Mouse (Mus musculus): ENCODE results near the gene Leprot. TPM values are rescaled to one million over a fixed set of nuclear protein-coding genes. Genes with fewer than 3 reads are reported as not detected.
A peak's percentile ranks its signal among the peaks of the same experiment; 100 is the strongest.

Leprot gene
- total RNA-seq, 2 experiments from 2014 or later = 28.7 to 29.6 TPM

DNA sequence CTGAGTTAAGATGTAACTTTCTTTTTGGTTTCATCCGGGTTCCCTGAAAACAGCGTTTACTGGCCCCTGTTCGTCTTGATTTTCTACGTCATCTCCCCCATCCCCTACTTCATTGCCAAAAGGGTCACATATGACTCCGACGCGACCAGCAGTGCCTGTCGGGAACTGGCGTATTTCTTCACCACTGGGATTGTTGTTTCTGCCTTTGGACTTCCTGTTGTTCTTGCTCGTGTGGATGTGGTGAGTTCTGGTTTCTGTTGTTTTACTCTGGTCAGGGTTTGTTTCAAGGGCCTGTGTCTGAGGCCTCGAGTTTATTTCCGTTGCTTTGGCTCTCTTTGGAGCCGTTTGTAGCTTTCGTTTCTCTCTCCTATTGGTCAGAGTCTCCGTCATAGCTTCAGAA is 8.5 kb downstream of the Leprot start:
- no peak for DNase-seq (ENCODE audit: low spot score in 2 of 2)
- intact Hi-C loops (cut with DNase I) = loop anchor here (10.0 kb wide), 1 partner anchor 999 kb away; no protein-coding TSS in a partner anchor

DNA sequence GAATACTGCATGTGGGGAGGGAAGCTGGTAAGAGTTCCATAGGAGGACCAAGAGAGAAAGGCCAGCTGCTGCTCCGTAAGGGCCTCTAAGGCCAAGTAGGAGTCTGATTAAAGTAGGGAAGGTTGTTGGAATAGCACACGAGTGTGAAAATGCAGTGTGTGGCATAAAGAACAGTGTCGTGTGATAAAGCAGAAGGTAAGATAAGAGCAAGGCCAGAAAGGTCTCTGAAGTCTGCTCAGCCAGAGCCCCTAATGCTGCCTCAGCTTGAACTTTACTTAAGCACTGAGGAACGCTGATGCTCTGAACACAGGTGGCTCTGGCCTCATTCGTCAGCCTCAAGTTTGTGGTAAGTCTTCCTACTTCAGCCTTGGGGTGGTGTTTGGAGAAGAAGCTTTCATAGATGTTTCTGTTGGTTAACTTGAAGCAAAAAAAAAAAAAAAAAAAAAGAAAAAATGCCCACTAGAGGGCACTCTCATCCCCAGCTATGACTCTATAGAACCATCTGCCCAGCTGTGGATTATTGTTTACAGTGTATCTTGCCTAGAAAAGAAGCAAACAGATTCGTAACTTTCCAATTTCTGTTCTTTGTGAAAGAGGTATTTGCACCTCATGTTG is 9.5 kb downstream of the Leprot start:
- intact Hi-C loops (cut with DNase I) = loop anchor here (1.0 to 10.0 kb wide), 2 partner anchors 341 to 998 kb away; no protein-coding TSS in a partner anchor
- no peak for DNase-seq (ENCODE audit: low spot score in 2 of 2)

DNA sequence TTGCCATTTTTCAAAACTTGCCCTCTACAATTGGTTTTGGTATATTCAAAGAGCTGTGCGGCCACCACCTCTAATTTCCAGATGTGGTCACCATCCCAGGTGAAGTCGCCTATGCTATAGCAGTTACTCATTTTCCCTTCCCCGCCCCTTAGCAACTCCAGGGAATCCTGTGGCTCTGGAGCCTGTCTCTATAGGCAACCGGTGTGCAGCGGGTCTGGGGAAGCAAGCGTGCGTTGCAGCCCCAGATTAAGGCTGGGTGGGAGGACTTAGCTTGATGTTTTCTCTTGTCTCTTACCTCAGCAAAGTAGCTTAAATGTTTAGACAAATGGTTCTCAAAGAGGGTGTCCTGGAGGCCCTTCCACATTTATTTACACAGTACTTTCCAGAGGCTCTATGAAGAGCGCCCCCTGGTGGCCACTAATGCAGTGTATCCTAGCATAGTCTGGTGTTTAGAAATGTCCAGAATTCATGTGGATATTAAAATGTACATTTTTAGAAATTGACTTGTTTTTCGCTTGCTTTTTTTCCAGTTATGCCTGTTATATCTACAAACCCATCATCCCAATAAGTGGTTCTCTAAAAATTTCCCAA is 16.7 kb downstream of the Leprot start:
- intact Hi-C loops (cut with DNase I) = no loop called here

DNA sequence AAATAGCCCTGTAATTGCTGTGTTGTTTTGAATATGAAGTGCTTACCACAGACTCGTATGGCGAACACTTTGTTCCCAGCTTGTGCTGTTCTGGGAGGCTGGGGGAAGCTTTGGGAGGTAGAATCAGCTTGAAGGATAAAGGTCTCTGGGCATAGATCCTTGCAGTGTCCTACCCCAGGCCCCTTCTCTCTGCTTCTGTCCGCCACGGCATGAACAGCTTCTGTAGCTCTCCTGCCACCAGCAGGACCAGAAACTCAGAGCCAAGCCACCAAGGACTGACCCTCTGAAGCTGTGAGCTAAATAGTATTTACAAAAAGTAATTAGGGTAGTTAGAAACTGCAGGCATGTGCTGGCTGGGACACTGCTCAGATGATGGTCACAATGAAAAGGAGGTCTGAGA is 17.2 kb downstream of the Leprot start:
- intact Hi-C loops (cut with DNase I) = no loop called here

More for the DNA sequence above, 16.7 kb downstream of the Leprot start:
- DNase-seq (ENCODE audit: low spot score in 2 of 2) = peak in 1 of 2 experiments; percentile 52

DNA sequence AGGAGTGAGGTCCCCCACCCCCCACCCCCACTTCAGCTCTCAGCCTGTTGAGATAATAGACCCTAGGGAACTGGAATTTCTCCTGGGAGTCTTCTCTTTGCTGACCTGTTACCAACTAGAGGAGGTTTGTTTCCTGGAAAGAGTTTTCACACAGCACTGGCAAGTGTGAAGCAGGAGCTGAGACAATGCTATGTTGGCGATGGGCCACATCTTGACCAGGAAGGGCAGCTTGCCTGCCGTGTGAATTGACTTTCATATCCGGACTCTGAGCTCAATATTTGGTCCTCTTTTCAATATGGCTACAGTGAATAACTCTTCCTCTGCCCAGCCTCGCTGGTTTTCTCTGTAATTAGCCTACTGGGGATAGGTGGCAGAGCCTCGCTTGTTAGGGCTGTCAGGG is 21.6 kb downstream of the Leprot start:
- no peak for DNase-seq (ENCODE audit: low spot score in 2 of 2)
- intact Hi-C loops (cut with DNase I) = no loop called here

More for the DNA sequence above, 17.2 kb downstream of the Leprot start:
- no peak for DNase-seq (ENCODE audit: low spot score in 2 of 2)

DNA sequence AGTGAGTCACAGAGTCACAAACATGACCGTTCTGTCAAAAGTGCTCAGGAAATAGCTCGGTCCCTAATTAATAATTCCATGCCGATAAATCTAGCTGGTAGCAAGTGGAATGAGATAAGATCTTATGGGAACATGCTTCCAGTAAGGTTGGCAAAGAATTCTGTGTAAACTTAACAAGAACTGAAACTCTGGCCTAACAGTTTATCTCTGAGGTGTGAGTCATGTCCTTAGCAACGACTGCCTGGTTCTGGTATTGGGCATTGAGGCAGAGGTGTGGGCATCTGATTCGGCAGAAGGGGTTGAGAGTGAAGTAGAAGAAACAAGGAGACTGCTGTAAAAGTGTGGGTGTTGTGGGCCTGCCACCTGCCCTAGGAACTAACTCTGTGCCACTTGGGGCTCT is 22.3 kb downstream of the Leprot start:
- intact Hi-C loops (cut with DNase I) = no loop called here
- no peak for DNase-seq (ENCODE audit: low spot score in 2 of 2)

DNA sequence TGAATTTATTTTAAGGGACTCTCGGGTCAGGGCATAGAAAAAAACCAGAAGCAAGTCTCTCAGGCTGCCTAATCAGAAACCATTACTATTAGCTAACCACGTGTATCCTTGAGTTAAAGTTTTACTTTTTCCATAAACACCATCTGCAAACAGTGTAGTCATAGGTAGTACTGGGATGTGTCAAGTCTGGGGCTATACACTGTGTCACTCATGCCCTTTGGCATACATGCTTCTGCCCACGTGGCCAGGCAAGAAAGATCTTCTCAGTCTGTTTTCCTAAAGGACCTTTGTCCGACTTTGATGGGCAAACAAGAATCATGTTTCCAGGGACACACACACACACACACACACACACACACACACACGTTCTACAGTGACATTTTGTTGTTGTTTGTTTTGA is 27.3 kb downstream of the Leprot start:
- intact Hi-C loops (cut with DNase I) = no loop called here
- DNase-seq (ENCODE audit: low spot score in 2 of 2) = no peak

DNA sequence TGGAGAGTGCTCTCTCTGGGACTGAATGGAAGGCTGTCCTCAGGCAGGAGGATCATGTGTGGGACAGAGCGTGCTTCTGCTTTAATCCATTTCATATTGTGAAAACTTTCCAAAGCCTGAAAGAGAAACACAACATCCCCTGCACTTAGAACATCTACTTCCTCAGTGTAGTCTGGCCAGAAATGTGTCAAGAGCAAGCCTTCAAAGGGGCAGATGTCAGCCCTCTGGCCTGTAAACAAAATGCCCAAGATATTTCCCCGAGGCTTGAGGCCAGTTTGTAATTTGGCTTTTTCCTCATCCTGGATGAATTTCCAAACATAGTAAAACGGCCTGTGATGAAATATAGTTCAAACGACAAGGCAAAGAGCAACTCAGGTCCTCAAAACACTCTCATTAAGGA is 28.2 kb downstream of the Leprot start:
- DNase-seq (ENCODE audit: low spot score in 2 of 2) = no peak

DNA sequence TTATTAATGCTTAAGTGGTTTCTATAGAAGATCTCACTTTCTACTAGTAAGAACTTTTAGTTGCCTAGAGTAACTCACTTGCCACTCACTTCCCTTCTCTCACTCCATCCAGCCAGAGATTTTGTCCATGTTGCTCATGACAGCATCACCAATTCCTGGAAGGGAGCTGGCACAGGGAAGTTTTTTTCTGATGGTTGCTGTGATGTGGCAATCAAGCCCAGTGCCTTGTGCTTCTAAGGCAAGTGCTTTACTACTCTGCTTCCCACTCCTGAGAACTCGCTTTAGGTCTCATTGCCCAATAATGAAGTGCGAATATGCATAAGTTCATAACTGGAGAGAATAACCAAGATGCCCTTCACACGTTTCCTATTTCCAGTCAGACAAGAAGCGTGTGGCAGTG is 35.1 kb downstream of the Leprot start:
- no peak for DNase-seq (ENCODE audit: low spot score in 2 of 2)
- intact Hi-C loops (cut with DNase I) = no loop called here

More for the DNA sequence above, 28.2 kb downstream of the Leprot start:
- intact Hi-C loops (cut with DNase I) = no loop called here

DNA sequence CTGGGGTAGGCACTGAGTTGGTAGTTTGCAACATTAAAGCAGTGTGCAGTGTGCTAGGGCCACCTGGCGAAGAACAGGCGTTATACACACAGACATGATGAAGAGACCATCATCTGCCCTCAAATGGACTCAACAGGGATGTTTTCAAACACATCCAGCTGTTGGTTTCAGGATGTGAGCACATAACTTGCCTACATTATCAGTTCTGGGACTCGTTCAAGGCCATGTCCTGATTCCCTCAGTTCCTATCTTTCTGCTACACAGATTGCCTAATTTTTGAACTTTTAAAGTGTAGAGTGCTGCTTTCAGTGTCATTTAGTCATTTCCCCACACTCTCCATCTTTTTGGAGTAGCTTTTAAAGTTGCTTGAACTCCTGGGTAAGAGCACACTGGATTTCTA is 35.6 kb downstream of the Leprot start:
- intact Hi-C loops (cut with DNase I) = no loop called here
- no peak for DNase-seq (ENCODE audit: low spot score in 2 of 2)

DNA sequence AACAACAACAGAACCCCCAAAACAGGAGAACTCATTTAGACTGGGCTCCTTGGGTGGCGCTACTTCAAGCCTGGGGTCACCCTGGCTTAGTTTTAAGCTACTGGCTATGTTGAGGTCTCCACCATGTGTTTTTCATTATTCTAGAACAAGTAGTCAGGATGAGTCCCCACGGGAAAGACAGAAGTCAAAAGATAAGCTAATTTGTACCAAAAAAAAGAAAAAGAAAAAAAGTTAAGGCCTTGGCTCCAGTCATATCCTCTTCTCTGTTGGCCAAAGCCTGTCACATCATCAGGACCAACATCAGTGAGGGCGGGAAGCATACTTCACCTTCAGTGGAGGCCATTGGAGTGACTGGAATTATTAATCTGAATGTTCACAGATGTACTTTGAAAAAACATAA is 37.3 kb downstream of the Leprot start:
- no peak for DNase-seq (ENCODE audit: low spot score in 2 of 2)
- intact Hi-C loops (cut with DNase I) = no loop called here

DNA sequence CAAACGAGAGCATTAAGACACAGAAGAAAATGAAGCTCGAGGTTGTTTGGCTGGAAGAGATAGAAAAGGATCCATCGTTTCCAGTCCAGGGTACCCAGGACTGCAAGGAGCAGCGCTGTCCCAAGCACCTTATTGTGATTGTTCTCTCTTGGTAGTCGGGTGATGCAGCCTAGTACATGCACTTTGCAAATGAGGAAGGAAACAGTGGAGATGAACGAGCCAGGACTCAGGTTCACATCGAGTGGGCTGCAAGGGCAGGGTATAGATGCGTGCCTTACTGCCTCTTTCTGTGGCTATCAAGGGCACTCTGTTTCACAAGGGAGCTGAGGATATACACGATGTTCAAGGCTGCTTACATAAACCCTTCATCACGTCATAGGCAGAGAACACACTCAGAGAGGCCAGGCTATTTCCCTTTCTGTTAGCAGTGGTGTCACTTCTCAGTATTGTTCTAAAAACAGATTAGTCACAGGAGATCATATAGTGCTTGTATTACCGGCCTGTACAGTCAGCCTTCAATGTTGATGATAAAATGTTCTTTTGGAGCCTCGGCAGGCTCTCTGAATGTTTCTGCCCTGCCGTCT is 38.8 kb downstream of the Leprot start:
- intact Hi-C loops (cut with DNase I) = no loop called here

DNA sequence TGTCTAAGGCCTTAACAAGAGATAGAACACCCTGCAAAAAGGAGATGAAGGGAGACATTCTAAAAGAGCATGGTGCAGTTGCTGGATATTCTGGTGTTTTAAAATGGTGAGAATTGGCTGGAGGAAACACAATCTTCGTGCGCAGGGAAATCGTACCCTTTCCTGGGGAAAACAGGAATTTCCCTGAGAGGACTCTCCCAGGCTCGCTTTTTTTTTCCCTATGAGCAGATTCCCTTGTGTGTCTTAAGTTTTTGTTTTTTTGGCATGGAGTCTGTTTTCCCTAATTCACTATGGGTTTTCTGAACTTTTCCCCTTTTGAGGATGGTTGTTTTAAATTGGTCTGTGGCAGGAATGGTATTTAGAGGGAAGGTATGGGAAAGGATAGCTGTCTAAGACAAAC is 41.7 kb downstream of the Leprot start:
- DNase-seq (ENCODE audit: low spot score in 2 of 2) = no peak
- intact Hi-C loops (cut with DNase I) = no loop called here

More for the DNA sequence above, 38.8 kb downstream of the Leprot start:
- no peak for DNase-seq (ENCODE audit: low spot score in 2 of 2)

DNA sequence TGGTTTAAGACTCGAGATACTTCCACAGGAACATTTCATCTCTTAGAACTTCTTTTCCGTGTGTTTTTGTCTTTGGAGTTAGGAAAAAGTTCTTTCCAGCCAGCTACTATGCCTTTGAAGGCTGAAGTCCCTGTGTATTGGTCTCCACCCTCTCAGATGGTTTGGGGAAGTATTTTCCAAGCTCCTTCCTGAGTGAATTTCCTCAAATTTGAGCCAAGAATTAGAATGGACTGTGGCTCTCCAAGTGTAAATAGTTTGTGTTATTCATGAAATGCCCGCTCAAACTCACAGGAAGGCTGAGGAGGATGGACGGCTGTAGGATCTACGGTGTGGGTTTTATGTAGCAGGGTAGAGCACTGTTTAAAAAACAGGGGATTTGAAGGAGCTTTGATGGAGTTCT is 42.1 kb downstream of the Leprot start:
- intact Hi-C loops (cut with DNase I) = no loop called here
- DNase-seq (ENCODE audit: low spot score in 2 of 2) = no peak

DNA sequence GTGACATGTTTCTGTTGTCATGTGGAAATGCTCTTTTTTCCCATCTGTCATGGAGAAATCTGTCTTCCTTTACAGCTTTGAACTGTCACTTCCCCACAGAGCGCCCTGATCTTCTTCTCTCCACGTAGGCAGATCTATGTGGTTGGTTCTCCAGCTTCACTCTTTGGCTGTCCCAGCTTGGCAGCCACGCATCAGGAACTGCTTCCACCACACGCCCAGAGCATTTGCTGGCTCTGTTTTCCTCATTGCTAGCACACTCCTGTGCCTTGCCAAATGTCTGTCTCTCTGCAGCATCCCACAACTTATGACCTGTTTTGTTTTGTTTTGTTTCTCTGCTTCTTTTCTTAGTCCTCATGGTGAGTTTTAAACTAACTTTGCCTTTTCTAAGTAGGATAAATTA is 45.4 kb downstream of the Leprot start:
- intact Hi-C loops (cut with DNase I) = no loop called here
- peak; percentile 10 to 12 for DNase-seq (ENCODE audit: low spot score in 2 of 2)

DNA sequence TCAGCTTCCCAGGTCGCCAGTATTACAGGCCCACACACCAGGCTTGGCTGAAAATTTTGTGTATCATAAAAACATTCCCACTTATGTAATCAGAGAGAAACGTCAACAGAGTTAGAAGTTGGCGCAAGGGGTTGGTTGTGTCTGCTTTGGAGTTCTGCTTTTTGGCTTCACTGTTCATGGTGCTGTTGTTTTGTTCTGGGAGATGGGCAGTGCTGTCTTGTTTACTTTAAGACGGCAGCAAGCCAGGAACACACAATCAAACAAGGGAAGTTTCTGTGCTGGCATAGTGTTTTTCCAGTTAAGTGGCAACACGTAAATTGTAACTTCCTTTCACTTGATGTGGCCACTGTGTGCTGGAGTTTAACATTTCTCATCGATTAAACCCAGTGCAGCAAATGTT is 47.0 kb downstream of the Leprot start:
- DNase-seq (ENCODE audit: low spot score in 2 of 2) = no peak
- intact Hi-C loops (cut with DNase I) = no loop called here

DNA sequence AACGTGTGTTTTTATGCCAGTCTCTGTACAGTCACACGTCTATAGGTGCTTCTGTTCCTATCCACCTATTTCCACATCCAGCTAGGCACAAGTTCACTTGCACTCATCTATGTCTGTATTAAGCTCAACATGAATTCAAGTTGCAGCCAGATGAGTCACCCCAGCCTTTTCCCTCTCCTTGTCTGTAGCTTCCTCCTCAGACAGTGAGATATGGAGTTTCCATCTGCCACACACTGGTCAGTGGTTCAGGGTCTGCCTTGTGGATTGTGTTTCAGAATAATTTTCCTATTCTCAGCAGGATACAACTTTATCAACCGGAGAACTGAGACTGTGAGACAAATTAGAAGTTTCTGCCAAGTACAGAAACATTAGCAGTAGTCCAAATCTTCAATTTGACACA is 49.7 kb downstream of the Leprot start:
- intact Hi-C loops (cut with DNase I) = no loop called here
- DNase-seq (ENCODE audit: low spot score in 2 of 2) = no peak

DNA sequence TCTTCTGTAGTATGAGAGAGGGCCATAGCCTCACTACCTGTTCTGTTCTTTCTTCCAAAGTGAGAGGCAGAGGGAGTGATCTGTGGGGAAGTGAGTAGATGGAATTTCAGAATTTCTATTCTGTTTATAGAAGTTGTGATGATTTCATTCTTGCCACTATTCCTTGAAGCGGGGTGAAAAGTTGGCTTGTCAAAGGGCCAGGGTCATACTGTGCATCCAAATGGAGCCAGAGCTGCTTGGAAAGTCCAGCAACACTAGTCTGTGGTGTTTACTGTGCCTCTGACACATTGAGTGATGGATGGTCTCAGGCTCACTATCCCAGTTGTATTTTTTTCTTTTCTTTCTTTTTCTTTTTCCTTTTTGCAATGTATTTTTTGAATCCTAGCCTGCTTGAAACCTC is 51.9 kb downstream of the Leprot start:
- no peak for DNase-seq (ENCODE audit: low spot score in 2 of 2)
- intact Hi-C loops (cut with DNase I) = no loop called here

DNA sequence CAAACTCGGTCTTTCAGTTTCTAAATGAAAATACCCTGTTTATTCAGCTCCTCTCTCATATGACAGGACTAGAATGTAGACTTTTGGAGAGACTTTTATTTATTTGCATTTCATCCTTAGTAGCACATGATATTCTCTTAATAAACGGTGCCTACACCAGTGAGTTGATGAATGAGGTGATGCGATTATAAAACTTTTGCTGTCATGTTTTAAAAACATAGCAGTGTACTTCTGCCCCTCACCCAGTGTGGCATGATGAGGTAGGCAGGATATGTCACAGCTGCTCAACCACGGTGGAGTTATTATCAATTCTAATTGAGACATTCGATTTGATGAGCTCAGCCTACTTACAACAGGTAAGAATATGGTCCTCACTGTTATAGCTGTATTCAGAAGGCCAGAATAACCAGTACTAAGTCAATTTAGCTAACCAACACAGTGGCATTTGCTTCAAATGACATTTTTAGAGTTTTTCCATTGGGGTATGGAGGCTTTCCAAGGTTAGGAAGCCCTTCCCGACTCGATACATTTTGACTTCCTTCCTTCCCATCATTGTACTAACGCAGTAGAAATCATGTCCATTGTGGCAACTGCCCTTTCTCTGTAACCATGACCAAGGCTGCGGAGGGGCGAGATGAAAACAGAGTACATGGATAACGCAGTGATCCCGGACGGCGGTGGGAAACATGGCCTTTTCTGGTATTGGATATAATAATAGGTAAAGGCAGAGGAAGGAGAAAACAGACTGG is 53.5 kb downstream of the Leprot start:
- intact Hi-C loops (cut with DNase I) = no loop called here
- no peak for DNase-seq (ENCODE audit: low spot score in 2 of 2)

DNA sequence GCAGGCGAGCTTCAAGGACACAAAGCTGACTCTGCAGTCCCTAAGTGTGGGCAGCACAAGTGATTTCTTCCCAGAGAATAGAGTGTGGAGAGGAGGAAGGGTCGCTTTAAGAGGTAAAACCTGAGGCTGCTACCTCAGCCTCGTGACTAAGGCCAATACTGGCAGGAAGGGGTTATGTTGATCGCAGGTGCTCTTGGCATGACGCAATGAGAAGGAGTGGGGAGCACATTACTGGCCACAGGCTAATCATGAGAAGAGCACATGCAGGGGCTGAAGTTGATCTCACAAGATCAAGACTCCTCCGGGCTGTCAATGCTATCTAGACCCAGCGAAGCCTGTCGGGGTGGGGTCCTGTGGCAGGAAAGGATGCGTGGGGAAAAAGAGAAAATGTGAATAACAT is 57.8 kb downstream of the Leprot start:
- no peak for DNase-seq (ENCODE audit: low spot score in 2 of 2)
- intact Hi-C loops (cut with DNase I) = no loop called here
